Mouse (Mus musculus) kidney, embryonic 16.5 days (tissue): ENCODE measurements at regions not wholly inside any gene's neighbourhood (a gene's known extent, or its start where the extent isn't known, plus 50 kb on each side); places are given as distances from the start of the nearest gene placed in this dataset.

Source experiments
- ATAC-seq: fragments of 200-750 bp; cut with Nextera tagmentation; 2 replicates; pipeline ENCODE4 v1.8.0; 2017; ENCODE audit warnings: moderate TSS enrichment; ENCODE audit not compliant: low FRiP score, low TSS enrichment
- H3K27ac ChIP-seq: fragments of 300-500 bp; sonication (generic); 2 replicates; pipeline ENCODE4 v1.5.1; 2014; ENCODE audit warnings: low read length
- H3K27me3 ChIP-seq: fragments of 300-500 bp; sonication (generic); 2 replicates; pipeline ENCODE4 v1.6.1; 2014; ENCODE audit warnings: low read length, control low read depth, mixed read lengths; ENCODE audit not compliant: insufficient read depth
- H3K36me3 ChIP-seq: fragments of 300-500 bp; sonication (generic); 2 replicates; pipeline ENCODE4 v1.6.1; 2014; ENCODE audit warnings: low read length, control low read depth, mixed read lengths; ENCODE audit not compliant: insufficient read depth
- H3K4me1 ChIP-seq: fragments of 300-500 bp; sonication (generic); 2 replicates; pipeline ENCODE4 v1.6.1; 2014; ENCODE audit warnings: low read length, control low read depth, mixed read lengths; ENCODE audit not compliant: insufficient read depth
- H3K4me2 ChIP-seq: fragments of 300-500 bp; sonication (generic); replicated peaks from 2 replicates; pipeline ENCODE4 v1.6.1; 2014; ENCODE audit warnings: low read depth, low read length
- H3K4me3 ChIP-seq: fragments of 300-500 bp; sonication (generic); 2 replicates; pipeline ENCODE4 v1.5.1; 2014; ENCODE audit warnings: mild to moderate bottlenecking, low read length
- H3K9ac ChIP-seq: fragments of 300-500 bp; sonication (generic); replicated peaks from 2 replicates; pipeline ENCODE4 v1.6.1; 2014; ENCODE audit warnings: low read length
- H3K9me3 ChIP-seq: fragments of 300-500 bp; sonication (generic); 2 replicates; pipeline ENCODE4 v1.6.1; 2016; ENCODE audit warnings: low read length, control low read depth
- WGBS: fragments of 180-500 bp; shearing (Covaris S2); extraction: QIAGEN DNeasy Blood & Tissue Kit; methylation state at CpG from one replicate; pipeline ENCODE4 v1.1.7; 2014; 5-methylcytosine and 5-hydroxymethylcytosine counted together

GRCm38 (mm10) chr1:80074376-80074775, 143.9 kb downstream of the Fam124b start:
- ATAC-seq = no peak
- H3K4me3 ChIP-seq = no peak overlapping the region
- H3K9ac ChIP-seq = no peak overlapping the region
- no peaks in the 10 kb centered on the region for H3K36me3 ChIP-seq
- H3K27ac ChIP-seq = no peak overlapping the region
- WGBS = 90% methylated on average over 4 of the region's 4 CpGs
- no peaks in the 10 kb centered on the region for H3K9me3 ChIP-seq
- H3K4me2 ChIP-seq = no peak overlapping the region
- no peaks in the 10 kb centered on the region for H3K4me1 ChIP-seq
- H3K27me3 ChIP-seq = no peaks in the 10 kb centered on the region

GRCm38 (mm10) chr1:80073950-80074349, 144.3 kb downstream of the Fam124b start:
- no peak overlapping the region for H3K4me2 ChIP-seq
- 81% methylated on average over 3 of the region's 3 CpGs for WGBS
- no peak overlapping the region for H3K9ac ChIP-seq
- H3K27me3 ChIP-seq = no peaks in the 10 kb centered on the region
- ATAC-seq = no peak
- H3K4me3 ChIP-seq = no peak overlapping the region
- no peak overlapping the region for H3K27ac ChIP-seq
- H3K4me1 ChIP-seq = no peaks in the 10 kb centered on the region
- no peaks in the 10 kb centered on the region for H3K36me3 ChIP-seq
- no peaks in the 10 kb centered on the region for H3K9me3 ChIP-seq

GRCm38 (mm10) chr1:80069141-80069540, 149.1 kb downstream of the Fam124b start:
- H3K9me3 ChIP-seq = no peaks in the 10 kb centered on the region
- ATAC-seq = no peak
- no peaks in the 10 kb centered on the region for H3K27me3 ChIP-seq
- no peak overlapping the region for H3K4me3 ChIP-seq
- H3K9ac ChIP-seq = no peak overlapping the region
- WGBS = 69% methylated on average over 4 of the region's 4 CpGs
- no peaks in the 10 kb centered on the region for H3K36me3 ChIP-seq
- H3K4me1 ChIP-seq = no peaks in the 10 kb centered on the region
- no peak overlapping the region for H3K4me2 ChIP-seq
- H3K27ac ChIP-seq = no peak overlapping the region

GRCm38 (mm10) chr1:80062121-80062520, 156.2 kb downstream of the Fam124b start:
- Histone ChIP-seq H3K27ac (no peak overlapping the region), H3K4me3 (no peak overlapping the region), H3K27me3 (no peaks in the 10 kb centered on the region), H3K9ac (no peak overlapping the region), H3K36me3 (no peaks in the 10 kb centered on the region), H3K4me2 (no peak overlapping the region), H3K9me3 (no peaks in the 10 kb centered on the region), H3K4me1 (no peaks in the 10 kb centered on the region)
- 70% methylated on average over 1 of the region's 1 CpGs for WGBS
- no peak for ATAC-seq

- no peak overlapping the region for H3K9ac ChIP-seq
- no peak overlapping the region for H3K27ac ChIP-seq
- ATAC-seq = no peak
- 66% methylated on average over 7 of the region's 7 CpGs for WGBS
- no peaks in the 10 kb centered on the region for H3K36me3 ChIP-seq
- no peaks in the 10 kb centered on the region for H3K27me3 ChIP-seq
- H3K4me1 ChIP-seq = no peaks in the 10 kb centered on the region
- H3K9me3 ChIP-seq = no peaks in the 10 kb centered on the region
- no peak overlapping the region for H3K4me3 ChIP-seq
- H3K4me2 ChIP-seq = no peak overlapping the region
Measured at GRCm38 (mm10) chr1:80061632-80062031, 156.6 kb downstream of the Fam124b start.

- Histone ChIP-seq H3K27me3 (no peaks in the 10 kb centered on the region), H3K4me2 (no peak overlapping the region), H3K27ac (no peak overlapping the region), H3K36me3 (no peaks in the 10 kb centered on the region), H3K4me3 (no peak overlapping the region), H3K9ac (no peak overlapping the region), H3K9me3 (no peaks in the 10 kb centered on the region), H3K4me1 (no peaks in the 10 kb centered on the region)
- 83% methylated on average over 10 of the region's 10 CpGs for WGBS
- no peak for ATAC-seq
Measured at GRCm38 (mm10) chr1:80045141-80045540, 173.1 kb downstream of the Fam124b start.

GRCm38 (mm10) chr1:80040409-80040808, 177.9 kb downstream of the Fam124b start:
- H3K27ac ChIP-seq = no peak overlapping the region
- H3K4me1 ChIP-seq = no peaks in the 10 kb centered on the region
- no peaks in the 10 kb centered on the region for H3K9me3 ChIP-seq
- WGBS = 74% methylated on average over 3 of the region's 3 CpGs
- no peak for ATAC-seq
- no peak overlapping the region for H3K4me3 ChIP-seq
- H3K36me3 ChIP-seq = no peaks in the 10 kb centered on the region
- H3K9ac ChIP-seq = no peak overlapping the region
- H3K27me3 ChIP-seq = no peaks in the 10 kb centered on the region
- no peak overlapping the region for H3K4me2 ChIP-seq

- no peak for ATAC-seq
- Histone ChIP-seq H3K27me3 (no peaks in the 10 kb centered on the region), H3K9ac (no peak overlapping the region), H3K36me3 (no peaks in the 10 kb centered on the region), H3K27ac (no peak overlapping the region), H3K4me2 (no peak overlapping the region), H3K4me3 (no peak overlapping the region), H3K9me3 (no peaks in the 10 kb centered on the region), H3K4me1 (no peaks in the 10 kb centered on the region)
- WGBS = 43% methylated on average over 3 of the region's 3 CpGs
Measured at GRCm38 (mm10) chr1:80039891-80040290, 178.4 kb downstream of the Fam124b start.

- WGBS = 70% methylated on average over 4 of the region's 4 CpGs
Measured at GRCm38 (mm10) chr1:80039161-80039560, 178.2 kb upstream of the Serpine2 start.

GRCm38 (mm10) chr1:80038059-80038458, 177.1 kb upstream of the Serpine2 start:
- Histone ChIP-seq H3K36me3 (no peaks in the 10 kb centered on the region), H3K4me3 (no peak overlapping the region), H3K27me3 (no peaks in the 10 kb centered on the region), H3K4me2 (no peak overlapping the region), H3K9ac (no peak overlapping the region), H3K27ac (no peak overlapping the region), H3K4me1 (peaks cover 6% of the 10 kb centered on the region), H3K9me3 (no peaks in the 10 kb centered on the region)
- no peak for ATAC-seq

More at GRCm38 (mm10) chr1:80039161-80039560, 178.2 kb upstream of the Serpine2 start:
- Histone ChIP-seq H3K4me1 (no peaks in the 10 kb centered on the region), H3K9ac (no peak overlapping the region), H3K9me3 (no peaks in the 10 kb centered on the region), H3K4me3 (no peak overlapping the region), H3K36me3 (no peaks in the 10 kb centered on the region), H3K27me3 (no peaks in the 10 kb centered on the region), H3K27ac (no peak overlapping the region), H3K4me2 (no peak overlapping the region)
- ATAC-seq = no peak

- peaks cover 10% of the 10 kb centered on the region for H3K4me1 ChIP-seq
- H3K9me3 ChIP-seq = no peaks in the 10 kb centered on the region
- no peak overlapping the region for H3K4me2 ChIP-seq
- 88% methylated on average over 4 of the region's 4 CpGs for WGBS
- H3K27ac ChIP-seq = no peak overlapping the region
- H3K4me3 ChIP-seq = no peak overlapping the region
- no peak for ATAC-seq
- H3K9ac ChIP-seq = no peak overlapping the region
- no peaks in the 10 kb centered on the region for H3K27me3 ChIP-seq
- H3K36me3 ChIP-seq = no peaks in the 10 kb centered on the region
Measured at GRCm38 (mm10) chr1:80036436-80036835, 175.5 kb upstream of the Serpine2 start.
